Mouse (Mus musculus) intestine, embryonic 16.5 days (tissue): ENCODE data around the gene Mrps18a. TPM values are rescaled to one million over a fixed set of nuclear protein-coding genes. Genes with fewer than 3 reads are reported as not detected.
A peak's percentile ranks its signal among the peaks of the same experiment; 100 is the strongest.

Experiments
- ATAC-seq: fragments of 200-750 bp; cut with Nextera tagmentation; 2 replicates; pipeline ENCODE4 v1.8.0; 2017; ENCODE audit warnings: moderate TSS enrichment, moderate library complexity
- H3K27ac ChIP-seq: fragments of 300-500 bp; sonication (generic); 2 replicates; pipeline ENCODE4 v1.5.1; 2014; ENCODE audit warnings: mild to moderate bottlenecking, low read length
- H3K27me3 ChIP-seq: fragments of 300-500 bp; sonication (generic); replicated peaks from 2 replicates; pipeline ENCODE4 v1.6.1; 2014; ENCODE audit warnings: low read length, control low read depth, mixed read lengths; ENCODE audit not compliant: control insufficient read depth, insufficient read depth
- H3K36me3 ChIP-seq: fragments of 300-500 bp; sonication (generic); 2 replicates; pipeline ENCODE4 v1.6.1; 2014; ENCODE audit warnings: low read length, control low read depth; ENCODE audit not compliant: control insufficient read depth, insufficient read depth
- H3K4me1 ChIP-seq: fragments of 300-500 bp; sonication (generic); 2 replicates; pipeline ENCODE4 v1.6.1; 2014; ENCODE audit warnings: low read length, control low read depth, mixed read lengths; ENCODE audit not compliant: control insufficient read depth, insufficient read depth
- H3K4me2 ChIP-seq: fragments of 300-500 bp; sonication (generic); 2 replicates; pipeline ENCODE4 v1.6.1; 2014; ENCODE audit warnings: low read depth, low read length, control low read depth
- H3K4me3 ChIP-seq: fragments of 300-500 bp; sonication (generic); 2 replicates; pipeline ENCODE4 v1.5.1; 2014; ENCODE audit warnings: mild to moderate bottlenecking, low read length
- H3K9ac ChIP-seq: fragments of 300-500 bp; sonication (generic); 2 replicates; pipeline ENCODE4 v1.6.1; 2014; ENCODE audit warnings: low read depth, low read length
- H3K9me3 ChIP-seq: fragments of 300-500 bp; sonication (generic); 2 replicates; pipeline ENCODE4 v1.6.1; 2016; ENCODE audit warnings: low read length, control low read depth; ENCODE audit not compliant: control insufficient read depth
- WGBS: fragments of 180-500 bp; shearing (Covaris S2); extraction: QIAGEN DNeasy Blood & Tissue Kit; methylation state at CpG from one replicate; pipeline ENCODE4 v1.1.7; 2014; 5-methylcytosine and 5-hydroxymethylcytosine counted together
- polyA plus RNA-seq: library from polyadenylated mRNA; unstranded; fragments of >200 nt; fragmentation: Nextera tagmentation; extraction: Ambion mirVana; gene quantifications from 2 replicates; pipeline ENCODE4 v1.2.1, GENCODE M21; 2015

The Mrps18a gene
- polyA plus RNA-seq: 159 and 164 TPM in 2 replicates

DNA sequence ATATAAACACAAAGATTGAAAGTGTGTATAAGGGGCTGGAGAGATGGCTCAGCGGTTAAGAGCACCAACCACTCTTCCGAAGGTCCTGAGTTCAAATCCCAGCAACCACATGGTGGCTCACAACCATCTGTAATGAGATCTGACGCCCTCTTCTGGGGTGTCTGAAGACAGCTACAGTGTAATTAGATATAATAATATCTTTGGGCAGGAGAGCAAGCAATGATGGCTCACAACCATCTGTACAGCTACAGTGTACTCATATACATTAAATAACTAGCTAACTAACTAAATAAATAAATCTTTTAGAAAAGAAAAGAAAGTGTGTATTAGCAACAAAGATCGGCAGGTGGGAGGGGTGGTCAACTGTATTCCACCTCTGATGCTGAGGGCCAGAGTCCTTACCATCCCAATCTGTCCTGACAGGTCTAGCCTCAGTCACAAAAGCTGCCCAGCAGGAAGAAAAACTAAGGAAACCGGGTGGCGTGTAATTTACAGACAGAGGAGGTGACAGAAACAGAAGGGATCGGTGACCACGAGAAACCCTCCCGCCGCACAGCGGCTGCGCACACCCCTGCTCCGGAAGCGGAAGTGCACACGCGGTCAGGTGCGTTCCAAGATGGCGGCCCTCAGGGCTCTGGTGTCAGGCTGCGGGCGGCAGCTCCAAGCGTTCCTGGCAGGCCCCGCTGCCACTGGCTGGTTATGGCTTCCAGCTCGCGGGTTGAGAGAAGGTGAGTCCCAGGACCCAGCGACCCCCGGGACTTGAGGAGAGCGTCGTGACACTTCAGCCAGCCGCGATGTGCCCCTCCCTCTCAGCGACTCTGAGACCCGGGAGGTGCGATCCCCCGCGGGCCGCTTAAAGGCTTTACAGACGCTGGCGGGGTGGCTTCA lies at the start of gene Mrps18a:
Gene Mrps18a (plus strand): TSS at position 585 of the 888 bp plus-strand sequence.
- Histone ChIP-seq H3K4me1 (peaks cover 11% of the 10 kb centered on the region), H3K27me3 (0 out of 2 replicates have a peak, but pooled peaks cover 2% of the 10 kb centered on the region), H3K9ac (peak within 1 kb of the TSS; percentile 84), H3K4me3 (peak within 1 kb of the TSS; percentile 81), H3K27ac (peak within 1 kb of the TSS; percentile 50; the same call in 1 of the 2 replicates), H3K36me3 (no peaks in the 10 kb centered on the region), H3K4me2 (peak within 1 kb of the TSS; percentile 92), H3K9me3 (no peaks in the 10 kb centered on the region)
- ATAC-seq: peak; percentile 98
- 4% methylated on average over 38 of the region's 38 CpGs for WGBS

DNA sequence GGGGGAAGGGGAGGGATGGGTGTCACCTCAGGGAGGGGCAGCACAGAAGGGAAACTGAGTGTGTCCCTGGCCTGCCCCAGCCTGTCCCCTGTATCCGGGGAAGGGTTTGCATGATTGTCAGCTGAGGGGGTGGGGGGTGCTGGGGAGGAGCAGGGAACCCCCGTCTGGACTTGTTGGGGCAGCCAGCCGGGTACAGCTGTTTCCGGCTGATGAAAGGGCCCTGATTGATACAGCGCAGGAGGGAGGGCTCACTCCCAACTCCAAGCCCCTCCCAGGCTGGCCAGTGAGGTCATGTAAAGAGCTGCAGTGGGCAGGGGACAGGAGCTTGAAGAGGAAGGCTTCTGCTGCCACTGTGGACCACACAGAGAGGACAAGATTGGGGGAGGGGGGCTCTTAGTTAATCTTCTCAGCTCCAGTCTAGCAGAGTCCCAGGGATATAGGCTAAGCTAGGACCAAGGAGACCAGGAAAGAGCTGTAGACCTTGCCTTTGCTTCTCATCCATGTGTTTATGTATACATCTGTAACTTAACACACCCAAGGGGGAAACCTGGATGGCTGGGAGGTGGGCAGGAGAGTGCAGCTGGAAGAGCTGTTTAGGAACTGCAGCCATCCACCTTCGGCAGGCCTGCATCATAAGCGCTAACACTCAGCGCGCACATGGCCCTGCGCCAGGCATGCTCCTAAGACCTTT lies 47.4 kb upstream of the Mrps18a start:
- 26% methylated on average over 10 of the region's 10 CpGs for WGBS

DNA sequence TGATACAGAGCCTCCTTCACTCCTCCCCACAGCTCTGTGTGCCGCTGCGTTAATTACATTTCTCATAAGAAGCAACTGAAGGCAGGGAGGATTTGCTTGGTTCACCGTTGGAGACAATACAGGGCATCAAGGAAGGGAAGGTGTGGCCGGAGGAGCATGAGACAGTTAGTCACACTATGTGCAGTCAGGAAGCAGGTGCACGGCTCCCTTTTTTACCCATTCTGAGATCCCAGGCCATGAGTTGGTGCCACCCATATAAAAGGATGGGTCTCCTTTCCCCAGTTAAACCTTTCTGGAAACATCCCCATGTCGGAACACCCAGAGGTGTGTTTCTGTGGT lies 46.8 kb upstream of the Mrps18a start:
- no peaks in the 10 kb centered on the region for H3K9me3 ChIP-seq
- 0 out of 2 replicates have a peak overlapping the region, but pooled peaks have one; percentile 17 for H3K27ac ChIP-seq
- H3K9ac ChIP-seq: no peak overlapping the region
- no peaks in the 10 kb centered on the region for H3K27me3 ChIP-seq
- 52% methylated on average over 6 of the region's 6 CpGs for WGBS
- H3K4me2 ChIP-seq: no peak overlapping the region
- peaks cover 10% of the 10 kb centered on the region; the same call in 1 of the 2 replicates for H3K4me1 ChIP-seq
- H3K36me3 ChIP-seq: no peaks in the 10 kb centered on the region
- ATAC-seq: no peak
- H3K4me3 ChIP-seq: no peak overlapping the region

More for the DNA sequence above, 47.4 kb upstream of the Mrps18a start:
- Histone ChIP-seq H3K9me3 (no peaks in the 10 kb centered on the region), H3K27me3 (no peaks in the 10 kb centered on the region), H3K9ac (0 out of 2 replicates have a peak overlapping the region, but pooled peaks have one; percentile 14), H3K4me3 (no peak overlapping the region), H3K27ac (0 out of 2 replicates have a peak overlapping the region, but pooled peaks have one; percentile 17), H3K4me1 (peaks cover 10% of the 10 kb centered on the region; the same call in 1 of the 2 replicates), H3K4me2 (no peak overlapping the region), H3K36me3 (no peaks in the 10 kb centered on the region)
- ATAC-seq: peak; percentile 88

DNA sequence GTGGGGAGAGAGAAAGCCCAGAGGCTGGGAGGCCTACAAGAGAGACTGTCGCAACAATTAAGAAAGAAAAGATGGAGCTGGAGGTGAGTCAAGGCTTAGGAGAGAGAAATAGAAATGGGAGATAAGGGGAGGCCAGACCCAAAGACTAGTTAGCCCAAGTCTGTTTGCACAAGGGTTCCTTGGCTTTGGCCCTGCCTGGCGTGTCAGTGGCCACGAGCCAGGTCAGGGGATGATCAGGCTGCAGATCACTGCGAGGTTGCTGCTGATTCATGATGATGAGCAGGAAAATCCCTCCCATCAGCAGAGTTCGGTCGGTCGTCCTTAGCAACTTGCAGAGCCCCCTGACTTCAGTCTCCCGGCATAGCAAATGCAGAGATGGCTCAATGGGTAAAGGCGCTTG lies 40.7 kb upstream of the Mrps18a start:
- Histone ChIP-seq H3K9me3 (no peaks in the 10 kb centered on the region), H3K4me1 (peaks cover 18% of the 10 kb centered on the region), H3K27ac (peak overlapping the region; percentile 14; the same call in 1 of the 2 replicates), H3K27me3 (no peaks in the 10 kb centered on the region), H3K9ac (0 out of 2 replicates have a peak overlapping the region, but pooled peaks have one; percentile 3), H3K4me2 (no peak overlapping the region), H3K4me3 (no peak overlapping the region), H3K36me3 (no peaks in the 10 kb centered on the region)
- 64% methylated on average over 9 of the region's 9 CpGs for WGBS
- ATAC-seq: no peak

DNA sequence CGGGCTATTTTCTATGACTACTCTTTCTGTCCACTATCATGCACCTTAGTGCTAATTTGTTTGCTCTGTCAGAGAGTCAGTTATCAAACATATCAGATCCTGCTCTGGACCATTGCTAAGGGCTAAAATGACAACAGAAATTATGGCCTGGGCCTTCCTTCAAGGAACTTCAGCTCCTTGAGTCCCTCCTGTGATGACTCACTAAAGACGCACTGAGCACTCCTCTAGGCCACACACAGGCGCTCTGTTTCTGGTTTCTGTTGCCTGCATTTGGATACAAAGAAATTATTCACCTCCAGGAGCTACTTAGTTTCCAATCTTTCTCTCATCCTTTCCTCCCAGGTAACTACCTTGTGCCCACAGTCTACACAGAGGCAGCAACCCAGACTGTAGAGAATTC lies 39.3 kb upstream of the Mrps18a start:
- Histone ChIP-seq H3K4me3 (no peak overlapping the region), H3K9me3 (no peaks in the 10 kb centered on the region), H3K27ac (no peak overlapping the region), H3K9ac (no peak overlapping the region), H3K4me1 (peaks cover 18% of the 10 kb centered on the region), H3K4me2 (no peak overlapping the region), H3K27me3 (no peaks in the 10 kb centered on the region), H3K36me3 (no peaks in the 10 kb centered on the region)
- ATAC-seq: no peak
- 81% methylated on average over 3 of the region's 3 CpGs for WGBS

DNA sequence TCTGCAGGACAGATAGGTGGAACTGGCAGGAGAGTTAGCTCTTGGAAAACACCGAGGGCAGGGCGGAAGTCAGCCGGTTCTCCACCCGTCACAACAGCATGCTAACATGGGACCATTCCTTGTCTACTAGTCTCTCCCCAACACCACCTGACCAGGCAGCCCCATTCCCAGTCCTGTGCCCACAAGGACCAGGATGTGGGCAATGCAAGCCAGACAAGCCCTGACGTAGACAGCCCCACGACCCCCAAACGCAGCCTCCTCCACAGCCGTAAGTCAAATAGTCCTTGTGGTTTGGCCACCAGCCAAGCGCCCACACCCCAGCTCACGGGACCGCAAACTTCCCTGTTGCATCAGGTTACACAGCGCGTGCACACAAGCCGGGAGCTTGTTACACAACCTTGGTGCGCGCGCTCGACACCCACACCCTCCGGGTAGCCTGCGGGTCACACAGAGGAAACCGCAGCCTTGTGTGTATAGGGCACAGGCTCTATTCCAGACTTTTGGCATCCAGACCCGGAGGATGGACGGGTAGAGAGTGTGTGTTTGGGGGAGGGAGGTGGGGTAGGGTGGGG lies 37.0 kb upstream of the Mrps18a start:
- Histone ChIP-seq H3K4me2 (peak overlapping the region; percentile 59), H3K9ac (peak overlapping the region; percentile 55), H3K36me3 (no peaks in the 10 kb centered on the region), H3K27me3 (no peaks in the 10 kb centered on the region), H3K4me3 (peak overlapping the region; percentile 27), H3K4me1 (peaks cover 18% of the 10 kb centered on the region), H3K9me3 (no peaks in the 10 kb centered on the region), H3K27ac (peak overlapping the region; percentile 14; the same call in 1 of the 2 replicates)
- WGBS: 15% methylated on average over 23 of the region's 23 CpGs
- ATAC-seq: peak; percentile 84

DNA sequence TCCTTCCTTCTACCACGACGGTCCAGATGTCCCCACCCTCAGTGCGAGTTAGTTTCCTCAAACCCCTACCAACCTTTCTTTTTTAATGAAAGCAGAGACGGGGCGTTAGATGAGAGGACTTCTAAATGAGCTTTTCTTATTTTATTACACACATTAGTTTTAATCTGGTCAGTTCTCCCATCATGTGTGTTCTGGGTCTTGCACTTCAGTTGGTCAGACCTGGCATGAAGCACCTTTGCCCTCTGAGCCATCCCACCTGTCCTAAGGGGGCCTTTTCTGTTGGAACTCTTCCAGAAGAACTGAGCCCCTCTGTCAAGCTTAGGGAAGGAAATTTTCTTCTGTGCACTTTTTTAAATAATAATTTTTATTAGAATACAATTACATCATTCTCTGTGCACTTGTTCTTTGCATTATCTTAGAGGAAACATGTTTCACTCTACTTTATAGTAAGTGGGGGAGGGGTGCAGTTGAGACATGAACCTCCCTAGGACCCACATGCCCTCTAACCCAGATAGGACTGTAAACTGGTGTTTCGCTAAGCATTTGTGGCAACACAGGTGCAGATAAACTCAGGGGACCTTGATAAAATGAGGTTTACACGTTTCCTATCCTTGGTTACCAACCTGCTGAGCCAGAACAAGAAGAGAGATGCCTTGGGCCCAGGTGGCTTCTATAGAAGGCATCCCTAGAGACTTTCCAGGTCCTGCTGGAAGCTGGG lies 36.2 kb upstream of the Mrps18a start:
- Histone ChIP-seq H3K4me1 (peaks cover 18% of the 10 kb centered on the region), H3K36me3 (no peaks in the 10 kb centered on the region), H3K4me3 (peak overlapping the region; percentile 27), H3K27ac (peak overlapping the region; percentile 10; the same call in 1 of the 2 replicates), H3K27me3 (no peaks in the 10 kb centered on the region), H3K9ac (peak overlapping the region; percentile 55), H3K9me3 (no peaks in the 10 kb centered on the region), H3K4me2 (peak overlapping the region; percentile 59)
- WGBS: 47% methylated on average over 7 of the region's 7 CpGs
- peak; percentile 9; the same call in 1 of the 2 replicates for ATAC-seq

DNA sequence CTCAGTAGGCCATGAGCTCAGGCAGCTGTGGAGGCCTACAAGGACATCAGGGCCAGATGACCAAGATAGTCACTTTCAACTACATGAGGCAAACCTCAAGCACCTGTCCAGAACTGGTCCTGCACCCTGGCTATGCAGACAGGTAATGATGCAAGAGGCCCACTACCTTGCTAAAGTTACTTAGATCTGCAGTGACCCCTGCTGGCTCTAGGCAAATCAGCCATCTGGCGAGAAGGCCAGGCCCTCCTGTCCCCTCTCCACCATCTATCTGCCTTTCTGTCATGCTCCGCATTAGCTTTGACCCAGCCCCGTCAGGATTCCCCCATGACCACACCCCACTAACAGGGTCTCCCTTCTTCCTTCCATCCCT lies 35.7 kb upstream of the Mrps18a start:
- H3K9ac ChIP-seq: no peak overlapping the region
- peaks cover 18% of the 10 kb centered on the region for H3K4me1 ChIP-seq
- H3K9me3 ChIP-seq: no peaks in the 10 kb centered on the region
- peak; percentile 30 for ATAC-seq
- H3K36me3 ChIP-seq: no peaks in the 10 kb centered on the region
- no peaks in the 10 kb centered on the region for H3K27me3 ChIP-seq
- WGBS: 61% methylated on average over 3 of the region's 3 CpGs
- H3K4me3 ChIP-seq: no peak overlapping the region
- H3K27ac ChIP-seq: no peak overlapping the region; the same call in 1 of the 2 replicates
- H3K4me2 ChIP-seq: no peak overlapping the region
